Mouse (Mus musculus) liver, embryonic 16.5 days (tissue): ENCODE data around the gene Sfr1. TPM values are rescaled to one million over a fixed set of nuclear protein-coding genes. Genes with fewer than 3 reads are reported as not detected.

Experiments used
- ATAC-seq: fragments of 200-750 bp; cut with Nextera tagmentation; 2 replicates; pipeline ENCODE4 v1.8.0; 2017; ENCODE audit warnings: low read depth, mild to moderate bottlenecking, moderate number of reproducible peaks, moderate library complexity
- H3K27ac ChIP-seq: fragments of 300-500 bp; sonication (generic); 2 replicates; pipeline ENCODE4 v1.5.1; 2014; ENCODE audit warnings: mild to moderate bottlenecking, low read length
- H3K27me3 ChIP-seq: fragments of 300-500 bp; sonication (generic); 2 replicates; pipeline ENCODE4 v1.6.1; 2014; ENCODE audit warnings: low read depth, low read length, mixed read lengths; ENCODE audit not compliant: control insufficient read depth, insufficient read depth
- H3K36me3 ChIP-seq: fragments of 300-500 bp; sonication (generic); 2 replicates; pipeline ENCODE4 v1.6.1; 2014; ENCODE audit warnings: mild to moderate bottlenecking; ENCODE audit not compliant: control insufficient read depth, insufficient read depth
- H3K4me1 ChIP-seq: fragments of 300-500 bp; sonication (generic); 2 replicates; pipeline ENCODE4 v1.6.1; 2014; ENCODE audit warnings: low read depth, low read length, mixed read lengths; ENCODE audit not compliant: control insufficient read depth
- H3K4me2 ChIP-seq: fragments of 300-500 bp; sonication (generic); 2 replicates; pipeline ENCODE4 v1.6.1; 2014; ENCODE audit warnings: low read depth, low read length, mixed read lengths
- H3K4me3 ChIP-seq: fragments of 300-500 bp; sonication (generic); 2 replicates; pipeline ENCODE4 v1.5.1; 2014; ENCODE audit warnings: low read depth, mild to moderate bottlenecking, low read length
- H3K9ac ChIP-seq: fragments of 300-500 bp; sonication (generic); 2 replicates; pipeline ENCODE4 v1.6.1; 2014; ENCODE audit warnings: low read depth, low read length
- H3K9me3 ChIP-seq: fragments of 300-500 bp; sonication (generic); replicated peaks from 2 replicates; pipeline ENCODE4 v1.6.1; 2016; ENCODE audit warnings: low read length; ENCODE audit not compliant: control insufficient read depth
- WGBS: fragments of 180-500 bp; shearing (Covaris S2); extraction: QIAGEN DNeasy Blood & Tissue Kit; methylation state at CpG from one replicate; pipeline ENCODE4 v1.1.7; 2014; ENCODE audit not compliant: insufficient replicate concordance; 5-methylcytosine and 5-hydroxymethylcytosine counted together
- polyA plus RNA-seq: library from polyadenylated mRNA; unstranded; fragments of >200 nt; fragmentation: Nextera tagmentation; extraction: Ambion mirVana; gene quantifications from 2 replicates; pipeline ENCODE4 v1.2.1, GENCODE M21; 2015

Gene Sfr1
- polyA plus RNA-seq, result 50.5 and 62.1 TPM in 2 replicates

GRCm38 (mm10) chr19:47731071-47731881, at the start of gene Sfr1:
TSS of gene Sfr1 (plus strand) at chr19:47731682.
- Histone ChIP-seq H3K9me3 (no peaks in the 10 kb centered on the region), H3K4me1 (peaks cover 8% of the 10 kb centered on the region), H3K9ac (peak within 1 kb of the TSS; percentile 79), H3K36me3 (peaks cover 20% of the 10 kb centered on the region), H3K4me3 (peak within 1 kb of the TSS; percentile 78), H3K4me2 (peak within 1 kb of the TSS; percentile 88), H3K27ac (peak within 1 kb of the TSS; percentile 90), H3K27me3 (no peaks in the 10 kb centered on the region)
- peak; percentile 97 for ATAC-seq
- under 1% methylated on average over 68 of the region's 72 CpGs for WGBS

GRCm38 (mm10) chr19:47689592-47689991, 41.9 kb upstream of the Sfr1 start:
- no peaks in the 10 kb centered on the region for H3K9me3 ChIP-seq
- H3K4me2 ChIP-seq, result no peak overlapping the region
- ATAC-seq, result no peak
- no peak overlapping the region for H3K4me3 ChIP-seq
- H3K27ac ChIP-seq, result no peak overlapping the region
- WGBS, result 29% methylated on average over 7 of the region's 7 CpGs
- H3K27me3 ChIP-seq, result no peaks in the 10 kb centered on the region
- no peaks in the 10 kb centered on the region for H3K4me1 ChIP-seq
- no peaks in the 10 kb centered on the region for H3K36me3 ChIP-seq
- H3K9ac ChIP-seq, result no peak overlapping the region

GRCm38 (mm10) chr19:47691994-47692393, 39.5 kb upstream of the Sfr1 start, which contains the start of gene Col17a1:
TSS of gene Col17a1 (minus strand) at chr19:47692094.
- no peak for ATAC-seq

GRCm38 (mm10) chr19:47695725-47696124, 35.8 kb upstream of the Sfr1 start:
- Histone ChIP-seq H3K4me1 (no peaks in the 10 kb centered on the region), H3K27ac (no peak overlapping the region), H3K4me3 (no peak overlapping the region), H3K9ac (no peak overlapping the region), H3K36me3 (no peaks in the 10 kb centered on the region), H3K4me2 (no peak overlapping the region), H3K27me3 (no peaks in the 10 kb centered on the region), H3K9me3 (no peaks in the 10 kb centered on the region)
- ATAC-seq, result no peak
- 28% methylated on average over 6 of the region's 6 CpGs for WGBS

More at GRCm38 (mm10) chr19:47691994-47692393, 39.5 kb upstream of the Sfr1 start, which contains the start of gene Col17a1:
- Histone ChIP-seq H3K27ac (no peak within 1 kb of the TSS), H3K4me1 (no peaks in the 10 kb centered on the region), H3K9ac (no peak within 1 kb of the TSS), H3K27me3 (no peaks in the 10 kb centered on the region), H3K36me3 (no peaks in the 10 kb centered on the region), H3K4me3 (no peak within 1 kb of the TSS), H3K4me2 (no peak within 1 kb of the TSS), H3K9me3 (no peaks in the 10 kb centered on the region)
- 57% methylated on average over 6 of the region's 6 CpGs for WGBS

- 78% methylated on average over 8 of the region's 8 CpGs for WGBS
- Histone ChIP-seq H3K9me3 (no peaks in the 10 kb centered on the region), H3K36me3 (no peaks in the 10 kb centered on the region), H3K4me1 (no peaks in the 10 kb centered on the region), H3K27ac (no peak overlapping the region), H3K4me3 (no peak overlapping the region), H3K27me3 (no peaks in the 10 kb centered on the region), H3K4me2 (no peak overlapping the region), H3K9ac (no peak overlapping the region)
- no peak for ATAC-seq
Observed at GRCm38 (mm10) chr19:47696411-47696810, 35.1 kb upstream of the Sfr1 start.

- H3K9ac ChIP-seq, result no peak overlapping the region
- WGBS, result 36% methylated on average over 11 of the region's 11 CpGs
- no peaks in the 10 kb centered on the region for H3K4me1 ChIP-seq
- no peak overlapping the region for H3K4me3 ChIP-seq
- no peaks in the 10 kb centered on the region for H3K36me3 ChIP-seq
- H3K27ac ChIP-seq, result no peak overlapping the region
- no peak for ATAC-seq
- H3K27me3 ChIP-seq, result no peaks in the 10 kb centered on the region
- H3K4me2 ChIP-seq, result no peak overlapping the region
- H3K9me3 ChIP-seq, result no peaks in the 10 kb centered on the region
Observed at GRCm38 (mm10) chr19:47697067-47697466, 34.4 kb upstream of the Sfr1 start.

GRCm38 (mm10) chr19:47698266-47698665, 33.2 kb upstream of the Sfr1 start:
- Histone ChIP-seq H3K9me3 (no peaks in the 10 kb centered on the region), H3K4me1 (no peaks in the 10 kb centered on the region), H3K27ac (no peak overlapping the region), H3K36me3 (no peaks in the 10 kb centered on the region), H3K27me3 (no peaks in the 10 kb centered on the region), H3K9ac (no peak overlapping the region), H3K4me2 (no peak overlapping the region), H3K4me3 (no peak overlapping the region)
- ATAC-seq, result no peak
- 46% methylated on average over 9 of the region's 9 CpGs for WGBS

- WGBS, result 56% methylated on average over 9 of the region's 9 CpGs
- H3K4me2 ChIP-seq, result no peak overlapping the region
- H3K9ac ChIP-seq, result no peak overlapping the region
- ATAC-seq, result no peak
- H3K4me1 ChIP-seq, result no peaks in the 10 kb centered on the region
- no peaks in the 10 kb centered on the region for H3K9me3 ChIP-seq
- H3K27me3 ChIP-seq, result no peaks in the 10 kb centered on the region
- H3K4me3 ChIP-seq, result no peak overlapping the region
- H3K36me3 ChIP-seq, result no peaks in the 10 kb centered on the region
- H3K27ac ChIP-seq, result no peak overlapping the region
Observed at GRCm38 (mm10) chr19:47699743-47700142, 31.7 kb upstream of the Sfr1 start.

- no peak overlapping the region for H3K9ac ChIP-seq
- 64% methylated on average over 8 of the region's 8 CpGs for WGBS
- no peaks in the 10 kb centered on the region for H3K36me3 ChIP-seq
- no peak overlapping the region for H3K27ac ChIP-seq
- no peak overlapping the region for H3K4me2 ChIP-seq
- no peaks in the 10 kb centered on the region for H3K4me1 ChIP-seq
- no peaks in the 10 kb centered on the region for H3K9me3 ChIP-seq
- no peak overlapping the region for H3K4me3 ChIP-seq
- no peak for ATAC-seq
- no peaks in the 10 kb centered on the region for H3K27me3 ChIP-seq
Observed at GRCm38 (mm10) chr19:47700509-47700908, 31.0 kb upstream of the Sfr1 start.
